Mouse (Mus musculus) urinary bladder, postnatal 4 days (tissue): ENCODE measurements around the gene Timm17a.

Experiments used
- DNase-seq, 2 experiments: peaks; one replicate each; pipeline ENCODE4 v3.0.0; 2021 to 2022; ENCODE audit warnings: low spot score in 2 of 2

Timm17a gene

DNA sequence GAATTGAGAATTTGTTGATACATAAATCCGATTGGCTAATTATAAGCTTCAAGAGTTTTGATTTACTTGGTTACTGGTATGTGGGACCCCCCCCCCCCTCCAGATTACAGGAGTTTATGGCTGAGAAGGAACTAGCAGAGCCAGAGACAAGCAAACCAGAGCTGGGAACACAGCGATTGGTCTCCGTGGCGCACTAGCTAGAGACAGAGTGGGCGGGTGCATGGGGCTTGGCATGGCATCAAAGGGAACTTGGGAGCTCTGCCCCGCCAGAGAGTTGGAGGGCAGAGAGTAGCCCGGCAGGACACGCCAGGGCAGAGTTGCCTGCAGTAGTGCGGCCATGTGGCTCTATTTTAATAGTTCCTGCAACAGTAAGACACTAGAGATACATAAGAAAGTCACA, 32.9 kb downstream of the Timm17a start:
- DNase-seq, result peak; percentile 43 to 67

DNA sequence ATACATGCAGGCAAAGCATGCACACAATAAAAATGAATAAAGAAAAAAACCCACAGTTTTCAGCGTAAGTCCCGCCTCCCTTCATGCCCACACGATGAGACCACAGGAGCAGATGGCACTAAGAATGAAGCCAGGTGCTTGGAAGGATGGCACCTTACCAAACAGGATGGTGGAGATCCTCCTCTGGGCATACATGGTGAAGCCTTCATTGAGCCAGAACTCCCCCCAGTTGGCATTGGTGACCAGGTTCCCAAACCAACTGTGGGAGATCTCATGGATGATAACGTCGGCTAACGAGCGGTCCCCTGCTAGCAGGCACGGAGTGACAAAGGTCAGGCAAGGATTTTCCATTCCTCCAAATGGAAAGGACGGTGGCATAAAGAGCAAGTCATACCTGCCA, 42.2 kb downstream of the Timm17a start:
- DNase-seq, result no peak

DNA sequence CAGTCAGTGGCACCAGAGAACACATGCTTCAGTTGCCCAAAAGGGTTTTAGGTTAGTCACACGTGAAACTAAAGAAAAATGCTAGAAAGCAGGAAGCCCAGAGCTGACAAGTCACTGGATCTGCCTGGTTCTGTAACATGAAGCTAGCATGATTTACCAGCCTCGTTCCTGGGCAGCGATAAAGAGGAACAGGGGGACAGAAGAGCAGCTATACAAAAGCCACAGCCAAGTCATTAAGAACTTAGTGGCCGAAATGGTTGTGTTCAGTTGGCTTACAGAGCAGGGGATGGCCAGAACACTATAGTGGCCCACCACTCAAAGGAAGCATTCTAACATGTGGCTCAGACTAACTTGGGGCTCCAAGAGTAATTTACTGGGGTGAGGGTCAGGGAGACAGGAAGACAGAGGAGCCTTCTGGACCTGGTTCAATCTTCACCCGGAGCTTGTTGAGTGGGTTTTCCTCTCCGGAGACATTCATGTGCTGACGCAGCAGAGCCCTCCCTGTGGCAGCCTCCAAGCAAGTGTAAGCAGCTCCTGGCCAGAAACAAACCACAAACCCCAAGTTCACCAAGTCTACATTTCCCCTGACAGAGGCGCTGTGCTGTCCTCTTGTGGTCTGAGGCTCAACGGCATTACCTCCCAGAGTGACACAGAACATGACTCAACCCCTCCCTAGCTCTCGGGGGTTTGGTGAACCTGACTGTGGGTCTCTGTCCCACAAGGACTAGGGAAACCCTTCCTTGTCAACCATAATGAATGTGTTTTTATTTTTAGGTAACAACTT, 45.7 kb downstream of the Timm17a start:
- DNase-seq, result no peak

DNA sequence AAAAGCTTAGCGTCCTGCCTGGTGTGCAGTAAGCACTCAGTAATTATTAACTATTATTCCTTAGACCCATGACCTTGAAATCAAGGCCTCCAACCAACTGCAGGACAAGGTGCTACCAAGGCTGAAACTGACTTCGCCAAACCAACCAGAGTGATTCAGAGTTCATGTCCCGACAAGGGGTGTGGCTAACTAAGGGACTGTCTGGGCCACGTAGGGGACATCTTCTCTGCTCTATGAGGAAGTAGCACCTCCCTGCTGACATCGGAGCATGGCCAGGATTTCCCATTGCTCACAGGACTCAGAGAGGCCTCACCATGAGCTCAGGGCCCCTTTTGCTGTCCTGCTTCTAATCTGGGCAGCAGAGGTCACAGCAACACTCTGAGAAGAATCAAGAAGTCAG, 47.7 kb downstream of the Timm17a start:
- no peak for DNase-seq

DNA sequence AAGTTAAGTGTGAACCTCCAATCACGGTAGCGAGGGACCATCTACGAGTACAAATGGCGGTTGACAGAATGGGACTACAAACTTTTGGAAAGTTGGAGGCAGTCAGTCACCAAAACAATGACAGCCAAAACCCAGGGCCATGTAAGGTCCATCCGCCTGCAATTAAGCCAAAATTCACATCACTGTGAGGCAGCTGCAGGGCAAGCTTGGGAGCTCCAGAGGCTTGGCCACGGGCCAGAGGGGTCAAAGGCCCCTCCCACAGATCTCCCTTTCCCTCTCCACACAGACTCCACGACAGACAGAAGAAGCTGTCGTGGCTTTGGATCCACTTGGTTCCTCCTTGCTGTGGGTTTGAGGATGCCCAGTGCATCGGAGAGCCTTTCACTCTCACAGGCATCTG, 50.3 kb downstream of the Timm17a start:
- DNase-seq, result no peak

DNA sequence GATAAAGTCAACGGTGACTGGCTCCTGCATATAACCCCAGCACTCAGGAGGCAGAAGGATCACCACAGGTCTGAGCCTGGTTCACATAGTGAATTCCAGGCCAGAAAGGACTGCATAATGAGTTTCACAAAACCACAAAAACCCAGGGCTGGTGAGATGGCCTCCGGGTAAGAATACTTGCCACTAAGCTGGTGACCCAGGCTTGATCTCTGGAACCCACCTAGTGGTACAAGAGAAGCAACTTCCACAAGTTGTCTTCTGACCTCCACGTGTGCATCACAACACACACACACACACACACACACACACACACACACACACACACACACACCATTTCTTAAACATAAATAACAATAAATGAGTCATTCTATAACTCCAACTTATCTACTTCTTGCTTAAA, 51.2 kb downstream of the Timm17a start:
- DNase-seq, result no peak

DNA sequence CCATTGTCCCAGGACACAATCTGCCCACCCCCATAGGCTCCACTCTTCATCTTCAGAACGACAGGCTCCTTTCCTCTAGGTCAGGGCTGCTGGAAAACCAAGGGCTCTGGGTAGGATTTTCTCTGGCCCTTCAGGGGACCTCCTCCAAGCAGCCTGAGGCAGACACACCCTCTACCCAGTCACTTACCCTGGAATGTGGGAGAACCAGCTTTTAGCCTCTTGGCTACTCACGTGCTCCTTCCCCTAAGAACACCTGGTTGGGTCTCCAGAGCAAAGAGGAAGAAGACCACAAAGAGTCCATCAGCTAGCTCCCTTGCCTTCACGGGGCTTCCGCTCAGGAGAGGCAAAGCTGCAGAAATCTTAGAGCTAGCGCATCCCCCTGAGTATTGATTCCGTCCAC, 52.6 kb downstream of the Timm17a start:
- no peak for DNase-seq

DNA sequence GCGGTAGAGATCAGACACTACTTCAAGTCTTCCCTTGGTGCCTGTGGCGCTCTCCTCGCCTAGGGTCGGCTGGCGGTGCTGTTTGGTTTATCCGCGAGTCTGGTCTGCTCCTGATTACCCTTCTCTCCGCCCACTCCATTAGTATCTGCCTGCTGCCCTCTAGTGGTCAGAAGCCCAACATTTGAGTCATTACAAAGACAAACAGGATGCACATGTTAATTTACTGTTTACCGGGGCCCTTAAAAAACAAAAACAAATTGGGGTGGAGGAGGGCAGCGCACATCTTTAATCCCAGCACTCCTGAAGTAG, 54.5 kb downstream of the Timm17a start:
- DNase-seq, result peak; percentile 51 to 83

DNA sequence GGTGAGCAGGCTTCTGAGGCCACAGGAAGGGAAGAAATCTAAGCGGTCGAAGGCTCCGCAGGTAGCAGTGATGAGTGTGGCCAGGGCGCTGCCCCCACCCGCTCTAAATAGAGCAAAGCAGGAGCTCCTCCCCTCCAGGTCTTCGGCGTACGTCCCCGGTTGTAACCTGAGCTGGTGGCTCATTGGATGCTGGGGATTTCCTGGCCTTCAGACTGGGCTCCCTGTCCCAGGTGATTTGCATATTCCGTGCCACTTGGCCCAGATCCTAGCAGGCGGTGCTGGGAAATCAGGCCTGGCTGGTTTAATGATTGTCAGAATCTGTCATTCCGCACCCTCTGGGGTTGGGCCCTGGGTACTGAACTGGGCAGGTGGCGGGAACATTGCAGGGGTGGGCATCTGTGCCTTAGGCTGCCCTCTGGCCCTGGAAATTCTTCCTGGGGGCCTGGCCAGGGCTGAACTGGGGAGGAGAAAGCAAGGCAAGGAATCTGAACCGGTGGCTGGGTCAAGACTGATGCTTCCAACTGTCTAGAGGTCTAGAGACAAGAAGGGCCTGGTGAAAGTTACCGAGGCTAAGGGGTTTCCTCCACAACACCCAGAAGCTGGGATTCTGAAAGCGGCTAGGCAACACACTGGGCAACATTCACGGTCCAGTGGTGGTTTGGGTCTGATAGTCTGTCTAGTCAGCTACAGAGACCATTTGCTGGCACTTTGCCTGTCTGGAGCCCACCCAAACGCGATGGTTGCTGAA, 55.0 kb downstream of the Timm17a start, which contains the start of gene Elf3:
Gene Elf3 (minus strand): TSS at position 189 of the 748 bp plus-strand sequence.
- peak; percentile 71 to 77 for DNase-seq

DNA sequence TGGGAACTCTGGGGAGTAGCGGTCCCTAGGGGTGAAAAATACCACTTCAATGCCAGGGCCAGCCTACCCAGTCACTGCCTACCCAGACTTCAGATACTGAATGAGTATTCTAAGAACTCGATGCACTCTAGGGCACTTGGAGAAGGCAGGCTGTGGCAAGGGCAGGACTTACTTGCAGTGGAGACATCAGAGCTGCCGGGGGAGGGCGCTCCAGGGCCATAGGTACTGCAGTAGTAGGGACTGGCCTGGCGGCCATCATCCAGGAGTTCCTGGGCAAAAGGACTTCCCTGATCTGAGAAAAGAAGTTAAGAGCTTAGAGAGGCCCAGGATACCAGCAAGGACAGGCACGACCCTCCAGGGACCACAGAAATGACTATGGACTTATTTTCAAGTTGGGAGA, 57.3 kb downstream of the Timm17a start:
- DNase-seq, result no peak

DNA sequence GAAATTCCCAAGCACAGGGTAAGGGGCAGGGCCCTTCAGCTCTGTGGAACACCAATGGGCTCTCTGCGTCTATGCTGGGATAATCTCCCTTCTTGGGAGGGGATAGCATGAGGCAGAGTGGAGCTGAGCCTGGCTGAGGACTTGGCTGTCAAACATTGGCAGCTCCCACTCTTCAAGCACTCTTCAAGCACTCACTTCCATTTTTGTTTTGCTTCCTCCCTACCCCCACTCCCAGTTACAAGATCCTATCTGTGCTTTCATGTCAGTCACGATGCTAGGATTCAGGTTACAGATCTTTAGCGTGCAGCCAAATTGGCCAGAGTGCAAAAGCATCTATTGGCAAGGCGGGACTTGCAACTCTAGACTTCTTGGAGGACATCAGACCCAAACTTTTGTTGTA, 60.7 kb downstream of the Timm17a start:
- DNase-seq, result no peak

DNA sequence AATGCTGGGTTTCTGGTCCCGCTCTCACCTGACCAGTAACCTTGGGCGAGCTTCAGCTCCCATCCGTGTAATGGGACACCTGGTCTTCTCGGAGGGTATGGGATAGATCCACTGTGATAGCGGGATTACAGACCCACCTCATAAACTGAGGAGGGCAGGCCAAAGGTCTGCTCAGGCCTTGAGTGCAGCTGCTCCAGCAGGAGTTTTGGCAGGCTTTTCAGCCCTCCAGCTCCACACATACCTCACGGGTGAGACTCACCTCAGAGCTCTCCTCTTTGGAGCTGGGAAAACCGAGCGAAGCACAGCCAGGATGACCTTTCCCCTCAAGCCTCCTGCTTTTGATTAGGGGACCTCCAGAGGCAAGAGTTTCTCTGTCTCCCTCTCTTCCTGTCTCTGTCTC, 62.2 kb downstream of the Timm17a start:
- DNase-seq, result no peak

DNA sequence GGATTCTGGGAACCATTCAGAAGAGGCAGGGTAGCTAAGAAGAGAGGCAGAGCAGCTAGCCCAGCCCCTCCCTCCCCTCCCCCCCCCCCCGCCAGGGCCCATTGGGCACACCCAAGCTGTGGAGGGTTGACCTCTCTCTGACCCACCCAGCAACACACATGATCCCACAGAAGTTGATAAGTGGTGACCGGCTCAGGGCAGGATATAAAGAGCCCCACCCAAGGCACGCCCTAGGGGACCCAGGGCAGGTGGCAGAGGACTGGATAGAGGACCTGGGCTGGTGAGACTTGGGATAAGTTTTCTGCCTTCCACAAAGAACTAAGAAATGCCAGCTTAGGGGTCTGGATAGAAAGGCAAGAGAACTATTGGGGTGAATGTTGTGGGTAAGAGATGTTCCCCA, 62.9 kb downstream of the Timm17a start:
- no peak for DNase-seq

DNA sequence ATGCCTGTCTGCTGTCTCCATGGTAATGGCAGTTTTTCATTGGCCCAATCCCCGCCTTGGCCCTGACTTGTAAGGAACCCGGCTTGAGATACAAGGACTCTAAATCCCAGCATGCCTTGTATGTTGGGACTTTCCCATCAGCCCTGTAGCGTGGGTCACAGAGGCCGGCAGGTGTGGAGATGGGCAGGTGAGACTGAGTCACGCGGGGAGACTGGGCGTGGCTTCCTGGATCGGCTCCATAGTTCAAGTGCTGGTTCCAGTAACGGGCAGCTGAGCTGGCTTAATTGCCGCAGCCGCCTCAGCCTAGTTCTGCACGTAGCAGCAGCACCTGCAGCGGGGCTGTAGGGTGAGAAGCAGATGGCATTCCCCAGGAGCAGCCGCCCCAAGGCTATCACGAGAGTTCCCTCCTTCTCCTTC, 65.1 kb downstream of the Timm17a start:
- DNase-seq, result peak in 1 of 2 experiments; percentile 70
